Mouse (Mus musculus): ENCODE measurements around the gene 9630041A04Rik.

GRCm38 (mm10) chr9:101843893-101844292 lies 17.7 kb upstream of the 9630041A04Rik start:
- no peak for TF ChIP-seq CTCF (IDR thresholded peaks at IDR 0.05; ENCODE audit: low read depth)
- TF ChIP-seq EP300 (IDR thresholded peaks at IDR 0.05; ENCODE audit: low read depth): no peak
